Mouse (Mus musculus): ENCODE results near the gene Pacsin2.

DNA sequence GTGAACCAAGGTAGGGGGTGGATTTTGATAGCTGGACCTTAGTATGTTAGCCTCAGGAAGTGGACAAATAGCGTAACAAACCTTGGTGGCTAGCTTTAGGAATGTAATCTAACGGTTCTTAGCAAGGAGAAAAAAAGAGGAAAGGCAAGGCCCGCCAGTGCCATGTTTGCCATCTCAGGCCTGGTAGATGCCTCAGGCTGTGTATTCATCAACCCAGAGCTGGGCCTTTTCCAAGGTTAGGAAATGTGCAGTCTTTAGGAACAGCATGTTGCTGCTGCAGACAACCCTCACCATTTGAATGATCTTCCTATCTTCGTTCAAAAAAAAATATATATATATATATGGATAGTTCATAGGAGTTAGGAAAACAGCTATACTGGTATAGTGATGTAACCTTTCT lies 112.9 kb downstream of the Pacsin2 start:
- TF ChIP-seq USF1 (IDR thresholded peaks at IDR 0.05; ENCODE audit: low read depth, low read length) (no peak), CTCF (conservative IDR thresholded peaks at IDR 0.05 in 1 of 2, IDR thresholded peaks at IDR 0.05 in 1 of 2; ENCODE audit: low read depth in 2 of 2, low read length in 2 of 2) (no peak), TCF12 (IDR thresholded peaks at IDR 0.05; ENCODE audit: low read depth, low read length) (no peak), TBP (conservative IDR thresholded peaks at IDR 0.05; ENCODE audit: low read depth, low read length) (no peak), CHD1 (IDR thresholded peaks at IDR 0.05; ENCODE audit: low read depth, low read length) (no peak), POLR2A (IDR thresholded peaks at IDR 0.05; ENCODE audit: low read depth, low read length) (no peak), NELFE (IDR thresholded peaks at IDR 0.05; ENCODE audit: low read depth, low read length) (no peak), BHLHE40 (IDR thresholded peaks at IDR 0.05; ENCODE audit: low read depth, low read length) (no peak), MAFK (IDR thresholded peaks at IDR 0.05; ENCODE audit: insufficient replicate concordance, low read length) (no peak)

Data from CH12.LX (cell line).